Mouse (Mus musculus) embryo, embryonic 11 days (tissue): ENCODE measurements around the gene Fbln1.
A peak's percentile ranks its signal among the peaks of the same experiment; 100 is the strongest.
"Not testable (repeated sequence)": the region's sequence is repeated elsewhere in the genome, so short reads cannot be mapped to it uniquely, and the experiment has no call there.

Experiments used
- DNase-seq: peaks from one replicate; pipeline ENCODE4 v3.0.0-alpha.2; 2015

The Fbln1 gene

GRCm38 (mm10) chr15:85298167-85298781 lies 92.5 kb downstream of the Fbln1 start:
- no peak for DNase-seq

GRCm38 (mm10) chr15:85298946-85299345 lies 93.2 kb downstream of the Fbln1 start:
- DNase-seq = no peak

GRCm38 (mm10) chr15:85303241-85303640 lies 97.5 kb downstream of the Fbln1 start:
- DNase-seq = no peak

- DNase-seq = no peak
Measured at GRCm38 (mm10) chr15:85303976-85304375, 98.2 kb downstream of the Fbln1 start.

- no peak for DNase-seq
Measured at GRCm38 (mm10) chr15:85307061-85307660, 101.4 kb downstream of the Fbln1 start.

GRCm38 (mm10) chr15:85311058-85311657 lies 105.4 kb downstream of the Fbln1 start:
- DNase-seq = no peak

- peak; percentile 80 for DNase-seq
Measured at GRCm38 (mm10) chr15:85315378-85316025, 109.8 kb downstream of the Fbln1 start.

- DNase-seq = no peak
Measured at GRCm38 (mm10) chr15:85316342-85317140, 110.8 kb downstream of the Fbln1 start.

GRCm38 (mm10) chr15:85319924-85320668 lies 114.3 kb downstream of the Fbln1 start:
- no peak for DNase-seq

GRCm38 (mm10) chr15:85323214-85323613 lies 117.5 kb downstream of the Fbln1 start:
- no peak for DNase-seq

- no peak for DNase-seq
Measured at GRCm38 (mm10) chr15:85324426-85324825, 118.7 kb downstream of the Fbln1 start.

- DNase-seq = no peak
Measured at GRCm38 (mm10) chr15:85327808-85328207, 122.1 kb downstream of the Fbln1 start.

GRCm38 (mm10) chr15:85328455-85328854 lies 122.7 kb downstream of the Fbln1 start:
- DNase-seq = not testable (repeated sequence)

- DNase-seq = no peak
Measured at GRCm38 (mm10) chr15:85329096-85329495, 123.3 kb downstream of the Fbln1 start.

- DNase-seq = no peak
Measured at GRCm38 (mm10) chr15:85330024-85330423, 124.3 kb downstream of the Fbln1 start.

GRCm38 (mm10) chr15:85333511-85333910 lies 127.8 kb downstream of the Fbln1 start:
- DNase-seq = not testable (repeated sequence)

- no peak for DNase-seq
Measured at GRCm38 (mm10) chr15:85334234-85334633, 128.5 kb downstream of the Fbln1 start.

- peak; percentile 39 for DNase-seq
Measured at GRCm38 (mm10) chr15:85335671-85336300, 130.0 kb downstream of the Fbln1 start, which contains the start of gene Atxn10. Gene Atxn10, plus strand, starts transcription at chr15:85336245.
